Mouse (Mus musculus): ENCODE measurements around the gene Dnajb11. TPM values are rescaled to one million over a fixed set of nuclear protein-coding genes. Genes with fewer than 3 reads are reported as not detected.

Gene Dnajb11
- polyA plus RNA-seq, 1 experiment = 44.8 TPM

DNA sequence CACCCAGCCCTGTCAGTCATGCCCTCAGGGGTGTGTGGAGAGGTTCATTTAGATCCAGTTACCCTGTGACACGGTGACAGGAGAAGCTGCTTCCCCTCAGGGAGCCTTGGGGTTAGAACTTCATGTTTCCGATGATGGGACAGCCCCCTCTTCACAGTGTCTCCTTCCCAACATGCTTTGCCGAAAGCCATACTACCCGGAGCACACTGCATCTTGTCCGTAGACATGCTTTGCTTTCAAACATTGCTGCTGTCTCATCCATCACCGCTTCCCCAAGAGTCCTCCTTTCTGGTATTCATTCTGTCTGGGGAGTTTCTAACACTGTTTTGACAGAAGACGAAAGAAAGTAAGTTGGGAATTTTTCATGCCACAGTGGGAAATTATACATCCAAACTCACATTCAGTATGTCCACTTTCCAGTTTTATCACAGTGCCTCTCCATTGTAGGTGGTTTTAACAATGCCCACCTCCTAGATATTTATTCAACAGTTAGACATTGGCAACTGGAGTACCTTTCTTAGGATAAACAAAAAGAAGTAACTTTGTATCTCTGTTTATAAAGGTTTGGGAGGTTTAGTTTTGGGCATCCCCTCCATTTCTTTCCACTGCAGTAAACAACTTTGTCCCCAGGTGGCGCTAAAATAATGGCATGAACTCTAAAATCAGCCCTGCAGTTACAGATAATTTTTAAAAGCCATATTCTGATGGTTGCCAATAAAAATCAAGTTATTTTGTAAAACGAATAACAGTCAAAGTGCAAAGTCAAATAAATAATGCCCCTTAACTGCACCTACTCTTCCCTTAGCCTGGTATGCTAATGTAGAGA, 18.8 kb downstream of the Dnajb11 start:
- H3K4me3 ChIP-seq (replicated peaks; ENCODE audit: insufficient read depth, low read depth, low read length) = no peak overlapping the region
- H3K27me3 ChIP-seq (ENCODE audit: control insufficient read depth, insufficient read depth, low read length) = no peaks in the 10 kb centered on the region
- H3K27ac ChIP-seq (ENCODE audit: insufficient read depth, low read length) = no peak overlapping the region
- 46% methylated on average over 9 of the region's 9 CpGs for WGBS
- TF ChIP-seq CTCF (IDR thresholded peaks at IDR 0.05; ENCODE audit: borderline replicate concordance, insufficient read depth, low read depth, low read length) (peak; percentile 23; the same call in 1 of the 2 replicates), POLR2A (IDR thresholded peaks at IDR 0.05; ENCODE audit: borderline replicate concordance, insufficient read depth, low read length) (no peak)
- no peak for DNase-seq
- no peaks in the 10 kb centered on the region for H3K4me1 ChIP-seq (ENCODE audit: control insufficient read depth, insufficient read depth, low read length)

DNA sequence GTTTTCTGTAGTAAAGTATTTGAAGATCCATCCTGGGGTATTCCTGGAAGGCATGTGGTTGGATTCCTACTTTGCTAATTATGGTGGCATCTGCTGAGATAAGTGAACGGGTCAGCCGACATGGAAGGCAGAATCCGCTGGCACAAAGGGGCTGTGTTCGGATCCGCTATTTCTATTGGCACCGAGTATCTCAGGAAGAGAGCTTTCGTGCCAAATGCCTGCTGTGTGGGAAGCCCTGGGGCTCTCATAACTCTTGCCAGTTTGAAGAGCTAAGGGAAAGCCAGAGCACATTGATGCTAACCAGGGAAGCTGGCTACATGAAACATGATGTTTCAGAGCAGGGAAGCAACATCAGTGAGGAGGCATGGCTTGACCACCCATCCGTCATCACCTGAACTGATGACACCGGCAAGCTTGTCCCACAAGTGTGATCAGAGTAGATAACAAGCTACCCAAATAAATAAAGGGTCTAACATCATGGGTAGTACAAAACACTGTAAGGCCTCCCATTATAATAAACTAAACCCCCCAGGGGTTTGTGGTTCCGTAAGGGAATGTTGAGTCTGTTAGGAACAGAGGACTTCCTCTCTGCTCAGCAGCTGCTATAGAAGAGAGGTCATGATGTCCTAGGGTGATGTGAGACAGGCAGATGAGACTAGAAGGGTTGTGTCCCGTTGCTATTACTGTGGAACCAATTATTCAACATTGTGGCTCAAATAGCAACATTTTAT, 20.2 kb downstream of the Dnajb11 start:
- Histone ChIP-seq H3K4me3 (replicated peaks; ENCODE audit: insufficient read depth, low read depth, low read length) (no peak overlapping the region), H3K27ac (ENCODE audit: insufficient read depth, low read length) (no peak overlapping the region), H3K4me1 (ENCODE audit: control insufficient read depth, insufficient read depth, low read length) (no peaks in the 10 kb centered on the region), H3K27me3 (ENCODE audit: control insufficient read depth, insufficient read depth, low read length) (no peaks in the 10 kb centered on the region)
- 10% methylated on average over 11 of the region's 11 CpGs for WGBS
- peak; percentile 25 to 62 for DNase-seq
- TF ChIP-seq CTCF (IDR thresholded peaks at IDR 0.05; ENCODE audit: borderline replicate concordance, insufficient read depth, low read depth, low read length) (no peak), POLR2A (IDR thresholded peaks at IDR 0.05; ENCODE audit: borderline replicate concordance, insufficient read depth, low read length) (no peak)

- no peak for DNase-seq
- WGBS = 89% methylated on average over 7 of the region's 7 CpGs
- Histone ChIP-seq H3K27me3 (ENCODE audit: control insufficient read depth, insufficient read depth, low read length) (no peaks in the 10 kb centered on the region), H3K27ac (ENCODE audit: insufficient read depth, low read length) (no peak overlapping the region), H3K4me3 (replicated peaks; ENCODE audit: insufficient read depth, low read depth, low read length) (no peak overlapping the region), H3K4me1 (ENCODE audit: control insufficient read depth, insufficient read depth, low read length) (no peaks in the 10 kb centered on the region)
- TF ChIP-seq CTCF (IDR thresholded peaks at IDR 0.05; ENCODE audit: borderline replicate concordance, insufficient read depth, low read depth, low read length) (no peak), POLR2A (IDR thresholded peaks at IDR 0.05; ENCODE audit: borderline replicate concordance, insufficient read depth, low read length) (no peak)
These were observed 21.1 kb downstream of the Dnajb11 start for GRCm38 (mm10) chr16:22878716-22879115.

GRCm38 (mm10) chr16:22879945-22880595, 22.4 kb downstream of the Dnajb11 start:
- Histone ChIP-seq H3K4me3 (replicated peaks; ENCODE audit: insufficient read depth, low read depth, low read length) (no peak overlapping the region), H3K4me1 (ENCODE audit: control insufficient read depth, insufficient read depth, low read length) (no peaks in the 10 kb centered on the region), H3K27ac (ENCODE audit: insufficient read depth, low read length) (no peak overlapping the region), H3K27me3 (ENCODE audit: control insufficient read depth, insufficient read depth, low read length) (no peaks in the 10 kb centered on the region)
- no peak for DNase-seq
- TF ChIP-seq POLR2A (IDR thresholded peaks at IDR 0.05; ENCODE audit: borderline replicate concordance, insufficient read depth, low read length) (no peak), CTCF (IDR thresholded peaks at IDR 0.05; ENCODE audit: borderline replicate concordance, insufficient read depth, low read depth, low read length) (no peak)
- WGBS = 49% methylated on average over 7 of the region's 7 CpGs

- Histone ChIP-seq H3K27me3 (ENCODE audit: control insufficient read depth, insufficient read depth, low read length) (no peaks in the 10 kb centered on the region), H3K4me3 (replicated peaks; ENCODE audit: insufficient read depth, low read depth, low read length) (no peak overlapping the region), H3K4me1 (ENCODE audit: control insufficient read depth, insufficient read depth, low read length) (no peaks in the 10 kb centered on the region), H3K27ac (ENCODE audit: insufficient read depth, low read length) (no peak overlapping the region)
- TF ChIP-seq POLR2A (IDR thresholded peaks at IDR 0.05; ENCODE audit: borderline replicate concordance, insufficient read depth, low read length) (no peak), CTCF (IDR thresholded peaks at IDR 0.05; ENCODE audit: borderline replicate concordance, insufficient read depth, low read depth, low read length) (no peak)
- WGBS = 7% methylated on average over 6 of the region's 6 CpGs
- no peak for DNase-seq
These were observed 23.3 kb downstream of the Dnajb11 start for GRCm38 (mm10) chr16:22880900-22881299.

DNA sequence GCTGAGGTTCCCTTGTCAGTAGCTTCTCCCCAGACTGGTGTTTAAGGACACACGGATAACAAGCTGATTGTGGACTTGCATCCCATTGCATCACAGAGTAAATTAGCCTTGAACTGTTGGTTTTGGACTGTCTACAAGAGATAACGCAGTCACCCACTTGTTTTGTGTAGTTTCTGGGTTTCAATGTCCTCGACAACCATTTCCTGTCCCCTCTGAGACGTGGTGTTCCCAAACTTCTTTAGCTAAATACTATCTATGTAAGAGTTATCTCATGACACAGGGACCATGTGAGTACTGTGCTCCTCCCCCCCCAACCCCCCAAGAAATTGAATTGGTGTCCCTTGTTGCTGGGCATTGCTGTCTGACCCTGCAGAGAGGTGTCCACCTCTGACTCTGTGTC, 23.8 kb downstream of the Dnajb11 start:
- H3K4me3 ChIP-seq (replicated peaks; ENCODE audit: insufficient read depth, low read depth, low read length) = no peak overlapping the region
- H3K27ac ChIP-seq (ENCODE audit: insufficient read depth, low read length) = no peak overlapping the region
- H3K4me1 ChIP-seq (ENCODE audit: control insufficient read depth, insufficient read depth, low read length) = no peaks in the 10 kb centered on the region
- no peak for TF ChIP-seq POLR2A (IDR thresholded peaks at IDR 0.05; ENCODE audit: borderline replicate concordance, insufficient read depth, low read length)
- TF ChIP-seq CTCF (IDR thresholded peaks at IDR 0.05; ENCODE audit: borderline replicate concordance, insufficient read depth, low read depth, low read length) = no peak
- no peak for DNase-seq
- 68% methylated on average over 4 of the region's 4 CpGs for WGBS
- no peaks in the 10 kb centered on the region for H3K27me3 ChIP-seq (ENCODE audit: control insufficient read depth, insufficient read depth, low read length)

- no peaks in the 10 kb centered on the region for H3K27me3 ChIP-seq (ENCODE audit: control insufficient read depth, insufficient read depth, low read length)
- TF ChIP-seq POLR2A (IDR thresholded peaks at IDR 0.05; ENCODE audit: borderline replicate concordance, insufficient read depth, low read length) = no peak
- TF ChIP-seq CTCF (IDR thresholded peaks at IDR 0.05; ENCODE audit: borderline replicate concordance, insufficient read depth, low read depth, low read length) = no peak
- 82% methylated on average over 5 of the region's 5 CpGs for WGBS
- no peak overlapping the region for H3K27ac ChIP-seq (ENCODE audit: insufficient read depth, low read length)
- H3K4me1 ChIP-seq (ENCODE audit: control insufficient read depth, insufficient read depth, low read length) = no peaks in the 10 kb centered on the region
- no peak overlapping the region for H3K4me3 ChIP-seq (replicated peaks; ENCODE audit: insufficient read depth, low read depth, low read length)
- no peak for DNase-seq
These were observed 25.8 kb downstream of the Dnajb11 start for GRCm38 (mm10) chr16:22883441-22883840.

All from cerebellum, adult 2 months (tissue).